ENCODE assay signal across 10 mouse cellular contexts in the genomic region with DNA sequence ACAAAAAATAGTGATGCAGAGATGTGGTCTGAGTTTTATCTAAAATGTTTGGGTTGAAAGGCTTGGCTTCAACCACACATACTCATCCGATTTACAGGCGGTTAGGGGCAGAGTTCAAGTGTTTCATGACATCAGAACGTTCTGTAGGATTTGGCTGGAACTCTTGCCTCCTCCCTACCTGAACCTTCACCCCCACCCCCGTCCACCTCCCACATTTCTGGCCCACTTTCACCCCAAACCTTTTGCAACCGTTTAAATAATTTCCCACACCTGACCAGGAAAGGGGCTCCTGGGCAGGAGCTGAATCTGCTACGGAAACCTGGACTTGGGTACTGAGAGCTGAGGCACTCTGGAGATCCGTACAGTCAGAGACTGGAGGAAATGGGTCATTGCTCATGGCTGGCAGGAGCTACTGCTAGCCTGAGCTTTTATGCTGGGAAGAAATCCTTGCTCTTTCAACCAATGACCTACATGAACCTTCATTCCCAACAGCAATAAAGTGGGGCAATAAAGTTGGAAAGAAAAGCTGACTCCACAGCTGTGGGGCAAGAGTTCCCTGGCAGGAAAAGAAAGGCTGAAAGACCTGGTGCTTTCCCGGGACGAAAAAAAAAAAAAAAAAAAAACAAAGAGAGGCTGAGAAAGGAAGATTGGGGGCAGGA. TPM values are rescaled to one million over a fixed set of nuclear protein-coding genes. Genes with fewer than 3 reads are reported as not detected.
DNase-seq lines count a peak whose midpoint lies in the region; ATAC-seq lines count a peak whose summit lies in the region.
"Had no signal": no experiment of that assay in that cellular context is flagged by ENCODE, and none has a peak within 500 bp of the region (broad histone marks: within the 10 kb centered on the region; RNA-seq: fewer than 3 reads in every experiment).

No protein-coding gene starts in this region.

- peaks cover 10% of the 10 kb centered on the region for H3K4me1 ChIP-seq in intestine, embryonic 16.5 days (ENCODE audit: control insufficient read depth, insufficient read depth, low read length)
- peaks cover 4% of the 10 kb centered on the region; the same call in 1 of the 2 replicates for H3K4me1 ChIP-seq in limb, embryonic 11.5 days (ENCODE audit: control insufficient read depth, insufficient read depth, low read length)

- 30% methylated on average over 9 of the region's 9 CpGs for WGBS in intestine, embryonic 16.5 days
- WGBS in limb, embryonic 11.5 days = 35% methylated on average over 9 of the region's 9 CpGs

- peak overlapping the region; percentile 66 for H3K4me2 ChIP-seq in intestine, embryonic 16.5 days (ENCODE audit: low read depth, low read length)
- no peak overlapping the region for H3K4me2 ChIP-seq in limb, embryonic 11.5 days (ENCODE audit: low read depth, severe bottlenecking)

- H3K36me3 ChIP-seq in intestine, embryonic 16.5 days (ENCODE audit: control insufficient read depth, insufficient read depth, low read length) = no peaks in the 10 kb centered on the region
- no peaks in the 10 kb centered on the region for H3K36me3 ChIP-seq in limb, embryonic 11.5 days (ENCODE audit: control insufficient read depth, insufficient read depth, low read length)

- no peaks in the 10 kb centered on the region for H3K27me3 ChIP-seq in intestine, embryonic 16.5 days (replicated peaks; ENCODE audit: control insufficient read depth, insufficient read depth, low read length)
- H3K27me3 ChIP-seq in limb, embryonic 11.5 days (ENCODE audit: control insufficient read depth, insufficient read depth, low read length) = no peaks in the 10 kb centered on the region
- H3K27me3 ChIP-seq: Patski had no signal

- peak; percentile 42 for DNase-seq in adrenal gland, adult 8-10 months
- no peak for DNase-seq in adrenal gland, adult 18-20 months (ENCODE audit: low spot score in 2 of 2)
- DNase-seq in 3T3-L1 (ENCODE audit: low read depth, low spot score) = peak; percentile 18
- DNase-seq in limb, embryonic 11.5 days (ENCODE audit: low spot score) = peak; percentile 26
- DNase-seq in thymus, adult 18-20 months = no peak
- no peak for DNase-seq in left cerebral cortex, adult 11 months (ENCODE audit: low spot score)
- DNase-seq in frontal cortex, adult 2 months (ENCODE audit: extremely low spot score in 1 of 2, low spot score in 1 of 2) = no peak

- H3K4me3 ChIP-seq in intestine, embryonic 16.5 days (ENCODE audit: low read length) = peak overlapping the region; percentile 35; the same call in 1 of the 2 replicates
- no peak overlapping the region for H3K4me3 ChIP-seq in limb, embryonic 11.5 days (ENCODE audit: low read depth, low read length)
- H3K4me3 ChIP-seq: erythroblast, embryonic 14.5 days had no signal

- peak overlapping the region; percentile 94 for H3K27ac ChIP-seq in intestine, embryonic 16.5 days (ENCODE audit: low read length)
- H3K27ac ChIP-seq in limb, embryonic 11.5 days (replicated peaks; ENCODE audit: low read depth, low read length) = peak overlapping the region; percentile 63

- H3K9me3 ChIP-seq in intestine, embryonic 16.5 days (ENCODE audit: control insufficient read depth, low read length) = no peaks in the 10 kb centered on the region
- no peaks in the 10 kb centered on the region for H3K9me3 ChIP-seq in limb, embryonic 11.5 days (ENCODE audit: control insufficient read depth, low read length)

- H3K9ac ChIP-seq in intestine, embryonic 16.5 days (ENCODE audit: low read depth, low read length) = peak overlapping the region; percentile 62; the same call in 1 of the 2 replicates
- H3K9ac ChIP-seq in limb, embryonic 11.5 days (ENCODE audit: low read length) = 0 out of 2 replicates have a peak overlapping the region, but pooled peaks have one; percentile 8

- peak; percentile 86 for ATAC-seq in intestine, embryonic 16.5 days
- no peak for ATAC-seq in limb, embryonic 11.5 days (ENCODE audit: insufficient number of reproducible peaks, low FRiP score, low TSS enrichment, low read depth)

RNA-seq across cellular contexts. Expression of a gene that starts 28.9 kb away (rescaled TPM):
- 10 to 100 TPM; 15.8 to 27.3 (median 20.5) TPM for total RNA-seq in adrenal gland, adult 8-10 months (2022)
- total RNA-seq in adrenal gland, adult 18-20 months (2021) = 10 to 100 TPM; 11.7 to 14.5 TPM
- 9.1 and 10.2 TPM in 2 replicates for polyA plus RNA-seq in intestine, embryonic 16.5 days (2015; fragmentation: Nextera tagmentation; extraction: Ambion mirVana)
- 23.1 and 24.4 TPM in 2 replicates for polyA plus RNA-seq in limb, embryonic 11.5 days (2014; fragmentation: Nextera tagmentation; extraction: Ambion mirVana)
- polyA plus RNA-seq in frontal cortex, adult 2 months (2012; rRNA removed) = 19.7 and 20.1 TPM in 2 replicates

Comparison
In these comparisons a context has a peak if more than half of its experiments do, and no peak if none do; other contexts are left out.
1. DNase-seq: peak in adrenal gland, adult 8-10 months (single experiment), 3T3-L1 (single experiment) and limb, embryonic 11.5 days (single experiment); none in adrenal gland, adult 18-20 months (0 of 2), thymus, adult 18-20 months (0 of 2), left cerebral cortex, adult 11 months (single experiment) and frontal cortex, adult 2 months (0 of 2).